Mouse (Mus musculus) kidney, adult 2 months (tissue): ENCODE measurements around the gene Sufu. TPM values are rescaled to one million over a fixed set of nuclear protein-coding genes. Genes with fewer than 3 reads are reported as not detected.
A peak's percentile ranks its signal among the peaks of the same experiment; 100 is the strongest.

Experiments used
- DNase-seq: peaks from one replicate; pipeline ENCODE4 v3.0.0; 2021
- H3K27ac ChIP-seq: fragments of 200-500 bp; 2 replicates; pipeline ENCODE4 v1.5.1; 2012; ENCODE audit warnings: low read depth, low read length, control low read depth, inconsistent platforms; ENCODE audit not compliant: insufficient read depth
- H3K27me3 ChIP-seq: fragments of 200-500 bp; replicated peaks from 2 replicates; pipeline ENCODE4 v1.6.1; 2012; ENCODE audit warnings: mild to moderate bottlenecking, moderate library complexity, low read length, inconsistent platforms; ENCODE audit not compliant: control insufficient read depth, insufficient read depth
- H3K36me3 ChIP-seq: fragments of 200-500 bp; 2 replicates; pipeline ENCODE4 v1.6.1; 2012; ENCODE audit warnings: mild to moderate bottlenecking, moderate library complexity, low read length, inconsistent platforms; ENCODE audit not compliant: control insufficient read depth, insufficient read depth
- H3K4me1 ChIP-seq: fragments of 200-500 bp; 2 replicates; pipeline ENCODE4 v1.6.1; 2011; ENCODE audit warnings: low read length; ENCODE audit not compliant: control insufficient read depth, insufficient read depth
- H3K4me3 ChIP-seq: fragments of 200-500 bp; 2 replicates; pipeline ENCODE4 v1.5.1; 2011; ENCODE audit warnings: mild to moderate bottlenecking, low read depth, low read length, control low read depth; ENCODE audit not compliant: insufficient read depth
- CTCF ChIP-seq: fragments of 200-500 bp; conservative IDR thresholded peaks from 2 replicates; pipeline ENCODE4 v1.5.1; 2011; ENCODE audit warnings: low read depth, mild to moderate bottlenecking, control low read depth, low read length, moderate library complexity, mixed read lengths; ENCODE audit not compliant: insufficient read depth, insufficient read length
- POLR2A ChIP-seq: fragments of 200-500 bp; IDR thresholded peaks from one replicate; pipeline ENCODE4 v1.6.1; 2011; ENCODE audit warnings: low read depth, low read length, control low read depth
- whole genome bisulfite sequencing: fragments of 180-500 bp; shearing (Covaris S2); methylation state at CpG from one replicate; pipeline ENCODE4 v1.1.7; 2018; 5-methylcytosine and 5-hydroxymethylcytosine counted together
- polyA plus RNA-seq: library from polyadenylated mRNA; depleted of rRNA; stranded (reverse); fragments of >200 nt; gene quantifications from 2 replicates; pipeline ENCODE4 v1.2.3, GENCODE M21; 2012

Gene Sufu
- polyA plus RNA-seq, 1 experiment: 38.2 TPM

GRCm38 (mm10) chr19:46508738-46509137 is 112.0 kb downstream of the Sufu start:
- Histone ChIP-seq H3K27ac (peak overlapping the region; percentile 89), H3K36me3 (peaks cover 3% of the 10 kb centered on the region; the same call in 1 of the 2 replicates), H3K27me3 (no peaks in the 10 kb centered on the region), H3K4me1 (peaks cover 69% of the 10 kb centered on the region), H3K4me3 (no peak overlapping the region)
- DNase-seq: no peak
- TF ChIP-seq POLR2A (no peak), CTCF (no peak)
- WGBS: 13% methylated on average over 3 of the region's 3 CpGs

DNA sequence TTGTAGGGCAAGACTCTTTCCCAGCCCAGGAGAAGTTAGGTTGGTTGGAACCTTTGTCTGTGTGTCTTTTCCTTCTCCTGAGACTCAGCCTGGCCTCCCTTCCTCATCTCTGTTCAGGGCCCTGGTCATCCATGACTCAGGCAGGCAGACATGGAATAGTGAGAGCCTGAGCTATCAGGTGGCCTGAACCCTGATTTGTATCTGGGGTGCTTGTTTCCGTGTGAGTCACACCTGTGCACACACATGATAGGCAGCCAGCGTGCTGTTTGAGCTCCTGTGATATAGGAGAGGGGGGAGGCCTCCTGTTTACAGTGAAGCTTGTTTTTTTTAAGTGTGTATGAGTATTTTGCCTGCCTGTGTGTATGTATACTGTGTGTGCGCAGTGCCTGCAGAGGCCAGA is 112.5 kb downstream of the Sufu start:
- no peaks in the 10 kb centered on the region for H3K27me3 ChIP-seq
- H3K36me3 ChIP-seq: peaks cover 5% of the 10 kb centered on the region; the same call in 1 of the 2 replicates
- no peak overlapping the region for H3K4me3 ChIP-seq
- peaks cover 69% of the 10 kb centered on the region for H3K4me1 ChIP-seq
- WGBS: 43% methylated on average over 3 of the region's 3 CpGs
- peak overlapping the region; percentile 89 for H3K27ac ChIP-seq
- TF ChIP-seq CTCF (no peak), POLR2A (no peak)
- DNase-seq: no peak

- WGBS: 31% methylated on average over 4 of the region's 4 CpGs
- Histone ChIP-seq H3K4me1 (peaks cover 67% of the 10 kb centered on the region), H3K27me3 (no peaks in the 10 kb centered on the region), H3K36me3 (peaks cover 5% of the 10 kb centered on the region; the same call in 1 of the 2 replicates), H3K27ac (peak overlapping the region; percentile 89), H3K4me3 (no peak overlapping the region)
- DNase-seq: no peak
- TF ChIP-seq POLR2A (no peak), CTCF (no peak)
Measured at GRCm38 (mm10) chr19:46509736-46510135, 113.0 kb downstream of the Sufu start.

GRCm38 (mm10) chr19:46510401-46510800 is 113.7 kb downstream of the Sufu start:
- no peak for DNase-seq
- peaks cover 61% of the 10 kb centered on the region for H3K4me1 ChIP-seq
- 17% methylated on average over 5 of the region's 5 CpGs for WGBS
- H3K27ac ChIP-seq: peak overlapping the region; percentile 89
- no peak for TF ChIP-seq POLR2A
- no peak for TF ChIP-seq CTCF
- H3K36me3 ChIP-seq: peaks cover 6% of the 10 kb centered on the region; the same call in 1 of the 2 replicates
- H3K27me3 ChIP-seq: no peaks in the 10 kb centered on the region
- no peak overlapping the region for H3K4me3 ChIP-seq

GRCm38 (mm10) chr19:46510824-46511223 is 114.1 kb downstream of the Sufu start:
- TF ChIP-seq CTCF (peak; percentile 64), POLR2A (no peak)
- 24% methylated on average over 3 of the region's 3 CpGs for WGBS
- DNase-seq: no peak
- peaks cover 7% of the 10 kb centered on the region; the same call in 1 of the 2 replicates for H3K36me3 ChIP-seq
- H3K4me3 ChIP-seq: no peak overlapping the region
- peak overlapping the region; percentile 48; the same call in 1 of the 2 replicates for H3K27ac ChIP-seq
- no peaks in the 10 kb centered on the region for H3K27me3 ChIP-seq
- peaks cover 57% of the 10 kb centered on the region for H3K4me1 ChIP-seq

DNA sequence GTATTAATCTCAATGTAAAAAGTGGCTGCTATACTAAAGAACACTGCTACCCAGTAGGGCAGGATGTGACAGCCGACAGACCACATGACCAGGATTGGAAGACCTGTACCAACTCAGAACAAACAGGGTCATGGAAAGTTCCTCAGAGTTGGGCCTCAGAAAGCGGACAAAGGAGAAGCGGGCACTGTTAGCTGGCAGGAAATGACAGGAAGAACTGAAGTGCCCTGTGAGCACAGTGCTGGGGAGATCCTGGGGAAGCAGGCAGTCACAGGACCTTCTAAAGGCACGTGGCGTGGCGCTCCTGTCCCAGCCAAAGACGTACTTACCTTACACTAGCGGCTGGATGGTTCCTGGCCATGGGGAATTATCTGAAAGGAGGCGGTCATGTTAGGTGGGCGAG is 114.6 kb downstream of the Sufu start:
- Histone ChIP-seq H3K36me3 (peaks cover 7% of the 10 kb centered on the region; the same call in 1 of the 2 replicates), H3K4me3 (no peak overlapping the region), H3K27ac (peak overlapping the region; percentile 67), H3K27me3 (no peaks in the 10 kb centered on the region), H3K4me1 (peaks cover 53% of the 10 kb centered on the region)
- 28% methylated on average over 10 of the region's 10 CpGs for WGBS
- TF ChIP-seq CTCF (no peak), POLR2A (no peak)
- peak; percentile 80 for DNase-seq

- no peak for DNase-seq
- Histone ChIP-seq H3K27ac (no peak overlapping the region), H3K4me1 (peaks cover 39% of the 10 kb centered on the region), H3K4me3 (no peak overlapping the region), H3K27me3 (no peaks in the 10 kb centered on the region), H3K36me3 (0 out of 2 replicates have a peak, but pooled peaks cover 6% of the 10 kb centered on the region)
- no peak for TF ChIP-seq CTCF
- TF ChIP-seq POLR2A: no peak
- 67% methylated on average over 12 of the region's 12 CpGs for whole genome bisulfite sequencing
Measured at GRCm38 (mm10) chr19:46514387-46514786, 117.7 kb downstream of the Sufu start.
